Mouse (Mus musculus) neural tube, embryonic 13.5 days (tissue): Measurements from ENCODE around the gene Spg11. TPM values are rescaled to one million over a fixed set of nuclear protein-coding genes. Genes with fewer than 3 reads are reported as not detected.
A peak's percentile ranks its signal among the peaks of the same experiment; 100 is the strongest.
"Not testable (repeated sequence)": the region's sequence is repeated elsewhere in the genome, so short reads cannot be mapped to it uniquely, and the experiment has no call there.

Experiments
- ATAC-seq: fragments of 200-750 bp; cut with Nextera tagmentation; 2 replicates; pipeline ENCODE4 v1.8.0; 2017; ENCODE audit warnings: low read depth, mild to moderate bottlenecking, moderate TSS enrichment, moderate library complexity
- H3K27ac ChIP-seq: fragments of 300-500 bp; sonication (generic); replicated peaks from 2 replicates; pipeline ENCODE4 v1.5.1; 2015; ENCODE audit warnings: moderate library complexity, mild to moderate bottlenecking, inconsistent platforms
- H3K27me3 ChIP-seq: fragments of 300-500 bp; sonication (generic); 2 replicates; pipeline ENCODE4 v1.6.1; 2015; ENCODE audit warnings: mild to moderate bottlenecking, inconsistent platforms
- H3K36me3 ChIP-seq: fragments of 300-500 bp; sonication (generic); 2 replicates; pipeline ENCODE4 v1.6.1; 2015; ENCODE audit warnings: mild to moderate bottlenecking, inconsistent platforms
- H3K4me1 ChIP-seq: fragments of 300-500 bp; sonication (generic); replicated peaks from 2 replicates; pipeline ENCODE4 v1.6.1; 2015; ENCODE audit warnings: inconsistent platforms
- H3K4me2 ChIP-seq: fragments of 300-500 bp; sonication (generic); 2 replicates; pipeline ENCODE4 v1.6.1; 2015; ENCODE audit warnings: inconsistent platforms, mild to moderate bottlenecking, moderate library complexity
- H3K4me3 ChIP-seq: fragments of 300-500 bp; sonication (generic); 2 replicates; pipeline ENCODE4 v1.5.1; 2015; ENCODE audit warnings: mild to moderate bottlenecking, inconsistent platforms
- H3K9ac ChIP-seq: fragments of 300-500 bp; sonication (generic); 2 replicates; pipeline ENCODE4 v1.6.1; 2015; ENCODE audit warnings: moderate library complexity, mild to moderate bottlenecking, inconsistent platforms
- H3K9me3 ChIP-seq: fragments of 300-500 bp; sonication (generic); 2 replicates; pipeline ENCODE4 v1.6.1; 2016; ENCODE audit warnings: inconsistent platforms
- WGBS: fragments of 180-500 bp; shearing (Covaris S2); methylation state at CpG from one replicate; pipeline ENCODE4 v1.1.7; 2015; 5-methylcytosine and 5-hydroxymethylcytosine counted together
- microRNA-seq: library from miRNA; unstranded; fragments of <30 nt; microRNA quantifications from one replicate; pipeline ENCODE4, GENCODE M21; 2016
- polyA plus RNA-seq: library from polyadenylated mRNA; unstranded; fragments of >200 nt; fragmentation: Nextera tagmentation; extraction: Ambion mirVana; gene quantifications from 2 replicates; pipeline ENCODE4 v1.2.1, GENCODE M21; 2015

Spg11 gene
- polyA plus RNA-seq, 1 experiment from 2014 or later, result 6.4 TPM

DNA sequence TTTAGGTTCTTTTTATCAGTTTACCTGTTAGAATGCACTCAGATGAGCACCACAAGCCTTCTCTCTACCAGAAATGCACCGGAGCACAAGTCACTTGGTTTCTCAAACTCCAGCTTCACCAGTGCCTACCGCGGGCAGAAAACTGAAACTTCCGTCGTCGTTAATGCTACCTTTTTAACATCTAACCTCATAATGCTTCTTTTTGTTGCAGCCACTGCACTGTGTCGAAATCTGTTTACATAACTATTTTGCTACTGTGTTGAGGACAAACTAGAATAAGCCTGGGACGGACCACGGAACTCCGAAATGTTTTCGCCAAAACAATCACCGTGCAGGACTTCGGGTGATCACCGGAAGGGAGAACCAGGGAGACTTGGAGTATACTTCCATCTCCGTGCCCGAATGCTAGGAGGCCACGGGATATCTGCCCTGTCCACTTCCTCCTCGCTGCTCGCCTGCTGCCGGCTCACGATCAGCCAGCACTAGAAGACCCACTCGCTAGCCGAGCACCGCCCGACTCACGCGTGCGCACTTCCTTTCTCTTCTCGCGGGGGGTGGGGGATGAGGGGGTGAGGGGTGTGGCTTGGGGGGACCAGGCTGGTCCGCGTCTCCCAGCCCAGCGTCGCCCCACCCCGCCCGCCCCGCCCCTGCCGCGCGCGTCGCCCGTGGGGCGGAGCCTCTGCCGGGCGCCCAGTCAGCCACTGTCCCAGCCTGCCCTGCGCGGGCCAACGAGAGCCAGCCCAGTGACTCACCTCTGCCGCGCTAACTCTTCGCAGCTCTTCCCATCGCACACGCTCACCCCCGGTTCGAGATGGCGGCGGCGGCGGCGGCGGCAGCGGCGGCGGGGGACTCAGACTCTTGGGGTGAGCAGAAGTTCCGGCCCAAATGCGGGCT lies 90.1 kb downstream of the Spg11 start, which contains the start of gene Eif3j1:
TSS of gene Eif3j1 (plus strand) at position 685 of the 894 bp plus-strand sequence.
- H3K9me3 ChIP-seq, result no peaks in the 10 kb centered on the region
- H3K4me3 ChIP-seq, result peak within 1 kb of the TSS; percentile 98
- no peaks in the 10 kb centered on the region for H3K27me3 ChIP-seq
- peak within 1 kb of the TSS; percentile 81 for H3K4me2 ChIP-seq
- ATAC-seq, result peak; percentile 100
- peaks cover 6% of the 10 kb centered on the region; the same call in 1 of the 2 replicates for H3K36me3 ChIP-seq
- peaks cover 21% of the 10 kb centered on the region for H3K4me1 ChIP-seq
- peak within 1 kb of the TSS; percentile 94 for H3K9ac ChIP-seq
- 1% methylated on average over 42 of the region's 67 CpGs for WGBS
- peak within 1 kb of the TSS; percentile 88 for H3K27ac ChIP-seq

DNA sequence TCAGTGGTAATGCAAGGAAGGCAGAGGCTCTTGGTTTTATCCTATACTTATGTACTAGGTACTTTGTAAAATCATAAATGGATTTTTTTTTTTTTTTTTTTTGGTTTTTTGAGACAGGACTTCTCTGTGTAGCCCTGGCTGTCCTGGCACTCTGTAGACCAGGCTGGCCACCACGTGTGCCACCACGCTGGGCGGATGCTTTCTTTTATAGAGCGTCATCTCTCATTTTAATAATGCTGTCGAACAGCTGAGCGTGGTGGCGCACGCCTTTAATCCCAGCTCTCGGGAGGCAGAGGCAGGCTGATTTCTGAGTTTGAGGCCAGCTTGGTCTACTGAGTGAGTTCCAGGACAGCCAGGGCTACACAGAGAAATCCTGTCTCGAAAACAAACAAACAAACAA lies 91.1 kb downstream of the Spg11 start:
- whole genome bisulfite sequencing, result 91% methylated on average over 10 of the region's 10 CpGs
- H3K36me3 ChIP-seq, H3K27me3 ChIP-seq, H3K4me3 ChIP-seq, ATAC-seq, H3K9me3 ChIP-seq, H3K4me2 ChIP-seq, H3K27ac ChIP-seq, H3K9ac ChIP-seq: not testable (repeated sequence)
- H3K4me1 ChIP-seq, result peaks cover 21% of the 10 kb centered on the region

DNA sequence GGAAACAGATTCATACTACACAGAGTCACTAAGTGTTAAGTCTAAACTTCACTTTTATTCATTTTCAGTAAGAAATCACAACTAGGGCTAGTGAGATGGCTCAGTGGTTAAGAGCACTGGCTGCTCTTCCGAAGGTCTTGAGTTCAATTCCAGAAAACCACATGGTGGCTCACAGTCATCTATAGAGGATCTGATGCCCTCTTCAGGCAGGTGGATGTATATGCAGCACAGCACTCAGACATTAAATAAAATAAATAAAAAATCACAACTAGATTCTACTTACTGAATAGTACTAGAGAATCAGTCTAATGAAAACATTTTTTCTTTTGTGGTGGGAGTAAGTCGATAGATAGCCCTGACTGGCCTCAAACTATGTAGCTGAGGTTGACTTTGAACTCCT lies 95.9 kb downstream of the Spg11 start:
- H3K27ac ChIP-seq, result no peak overlapping the region
- no peak for ATAC-seq
- H3K36me3 ChIP-seq, result no peaks in the 10 kb centered on the region
- no peaks in the 10 kb centered on the region for H3K9me3 ChIP-seq
- H3K9ac ChIP-seq, result no peak overlapping the region
- H3K4me1 ChIP-seq, result no peaks in the 10 kb centered on the region
- H3K4me2 ChIP-seq, result no peak overlapping the region
- no peak overlapping the region for H3K4me3 ChIP-seq
- H3K27me3 ChIP-seq, result no peaks in the 10 kb centered on the region
- 82% methylated on average over 2 of the region's 2 CpGs for WGBS

DNA sequence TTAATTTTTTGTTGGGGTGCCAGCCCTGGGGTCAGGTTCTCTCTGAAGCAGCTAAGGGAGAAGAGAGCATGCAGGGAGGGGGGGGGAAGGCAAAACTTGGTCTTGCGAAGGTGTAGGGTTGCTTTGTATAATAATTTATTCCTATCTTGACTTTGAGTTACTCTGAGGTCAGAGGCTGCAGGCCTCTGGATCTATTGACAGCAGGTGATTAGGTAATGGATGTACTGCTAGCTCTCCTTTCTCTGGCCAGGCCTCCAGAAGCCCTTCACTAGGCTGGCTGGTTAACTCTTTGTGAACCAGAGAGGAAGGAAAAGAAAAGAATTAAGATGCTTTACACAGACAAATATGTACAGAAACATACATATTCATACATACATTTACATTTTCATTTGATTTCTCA lies 99.5 kb downstream of the Spg11 start:
- Histone ChIP-seq H3K4me3 (no peak overlapping the region), H3K9me3 (no peaks in the 10 kb centered on the region), H3K9ac (no peak overlapping the region), H3K4me1 (no peaks in the 10 kb centered on the region), H3K27ac (no peak overlapping the region), H3K4me2 (no peak overlapping the region), H3K27me3 (no peaks in the 10 kb centered on the region), H3K36me3 (peaks cover 9% of the 10 kb centered on the region; the same call in 1 of the 2 replicates)
- no peak for ATAC-seq
- WGBS, result 71% methylated on average over 1 of the region's 1 CpGs

DNA sequence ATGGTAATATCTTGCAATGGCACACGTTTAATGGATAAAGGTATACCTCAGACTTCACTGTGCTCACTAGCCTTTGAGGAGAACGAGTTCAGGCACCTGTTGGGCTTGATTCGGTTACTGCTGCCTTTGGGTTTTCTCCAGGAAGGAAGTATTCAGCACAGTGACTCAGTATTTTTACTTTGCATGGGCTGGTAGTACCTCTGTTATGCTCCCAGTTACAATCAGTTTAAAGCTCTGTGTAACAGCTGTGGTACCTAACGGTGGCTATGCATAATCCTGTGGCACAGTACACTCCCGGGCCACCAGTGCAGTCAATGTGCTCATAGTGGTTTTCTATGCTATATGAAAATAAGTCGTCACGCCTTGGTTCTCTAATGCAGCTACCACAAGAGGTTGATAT lies 106.7 kb downstream of the Spg11 start:
- Histone ChIP-seq H3K9me3 (no peaks in the 10 kb centered on the region), H3K27me3 (no peaks in the 10 kb centered on the region), H3K4me1 (no peaks in the 10 kb centered on the region), H3K4me2 (no peak overlapping the region), H3K36me3 (peaks cover 34% of the 10 kb centered on the region), H3K9ac (no peak overlapping the region), H3K4me3 (no peak overlapping the region), H3K27ac (no peak overlapping the region)
- ATAC-seq, result no peak
- 90% methylated on average over 7 of the region's 7 CpGs for WGBS

DNA sequence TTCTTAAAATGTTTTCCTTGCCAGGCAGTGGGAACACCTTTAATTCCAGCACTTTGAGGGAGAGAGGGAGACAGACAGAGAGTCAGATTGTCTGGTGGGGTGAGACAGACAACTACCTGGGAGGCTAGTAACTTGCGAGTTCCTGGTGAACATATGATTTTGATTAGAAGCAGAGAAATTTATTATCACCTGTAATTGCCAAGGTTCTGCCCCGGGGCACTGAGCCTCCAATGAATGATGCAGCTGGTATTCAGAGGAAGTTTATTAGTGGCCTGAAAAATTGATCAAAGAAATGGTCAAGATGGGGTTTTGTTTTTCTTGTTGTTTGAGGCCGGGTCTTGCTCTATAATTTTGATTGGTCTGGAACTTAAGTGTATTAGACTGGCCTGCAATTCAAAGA lies 109.4 kb downstream of the Spg11 start:
- Histone ChIP-seq H3K4me3 (no peak overlapping the region), H3K27ac (no peak overlapping the region), H3K27me3 (no peaks in the 10 kb centered on the region), H3K9ac (no peak overlapping the region), H3K36me3 (peaks cover 39% of the 10 kb centered on the region), H3K4me1 (no peaks in the 10 kb centered on the region), H3K9me3 (no peaks in the 10 kb centered on the region), H3K4me2 (no peak overlapping the region)
- ATAC-seq, result no peak
- 96% methylated on average over 3 of the region's 3 CpGs for WGBS

Small RNAs within 50 kb of the gene (microRNA-seq; reads per million reads assigned to microRNA genes)
- gene Gm47314, result not detected

Other genes starting within 250 kb of the Spg11 start
- 30.9 and 35.2 TPM in 2 replicates for gene Ctdspl2, start 162.4 kb downstream of the Spg11 start, polyA plus RNA-seq
- 0.53 and 0.85 TPM in 2 replicates for gene Mageb3, start 162.3 kb downstream of the Spg11 start, polyA plus RNA-seq
- 10.4 TPM in 2 replicates for gene Eif3j1, start 89.8 kb downstream of the Spg11 start, polyA plus RNA-seq
- gene B2m, start 29.3 kb upstream of the Spg11 start, polyA plus RNA-seq, result 141 and 142 TPM in 2 replicates
- gene Trim69, start 42.3 kb upstream of the Spg11 start, polyA plus RNA-seq, result not detected in 2 replicates
- gene Patl2, start 67.8 kb upstream of the Spg11 start, polyA plus RNA-seq, result not detected in 2 replicates
- gene Terb2, start 67.9 kb upstream of the Spg11 start, polyA plus RNA-seq, result not detected in 2 replicates
- 19.3 and 19.6 TPM in 2 replicates for gene Sord, start 116.4 kb upstream of the Spg11 start, polyA plus RNA-seq
- not detected in 2 replicates for gene Duox2, start 180.1 kb upstream of the Spg11 start, polyA plus RNA-seq
- gene Duoxa2, start 180.5 kb upstream of the Spg11 start, polyA plus RNA-seq, result not detected in 2 replicates
- gene Duoxa1, start 195.3 kb upstream of the Spg11 start, polyA plus RNA-seq, result 0.29 TPM in 1 of 2 replicates, not detected in the other
- gene Duox1, start 197.3 kb upstream of the Spg11 start, polyA plus RNA-seq, result 0.06 and 0.13 TPM in 2 replicates